Mouse (Mus musculus) fibroblast of lung, adult 2 months (primary cell): ENCODE results near the gene Tjp1.
A peak's percentile ranks its signal among the peaks of the same experiment; 100 is the strongest.

Experiments used
- DNase-seq: peaks from one replicate; pipeline ENCODE4 v3.0.0-alpha.2; 2011; ENCODE audit warnings: low read depth

Tjp1 gene

GRCm38 (mm10) chr7:65486259-65486681 is 41.3 kb downstream of the Tjp1 start:
- no peak for DNase-seq

DNA sequence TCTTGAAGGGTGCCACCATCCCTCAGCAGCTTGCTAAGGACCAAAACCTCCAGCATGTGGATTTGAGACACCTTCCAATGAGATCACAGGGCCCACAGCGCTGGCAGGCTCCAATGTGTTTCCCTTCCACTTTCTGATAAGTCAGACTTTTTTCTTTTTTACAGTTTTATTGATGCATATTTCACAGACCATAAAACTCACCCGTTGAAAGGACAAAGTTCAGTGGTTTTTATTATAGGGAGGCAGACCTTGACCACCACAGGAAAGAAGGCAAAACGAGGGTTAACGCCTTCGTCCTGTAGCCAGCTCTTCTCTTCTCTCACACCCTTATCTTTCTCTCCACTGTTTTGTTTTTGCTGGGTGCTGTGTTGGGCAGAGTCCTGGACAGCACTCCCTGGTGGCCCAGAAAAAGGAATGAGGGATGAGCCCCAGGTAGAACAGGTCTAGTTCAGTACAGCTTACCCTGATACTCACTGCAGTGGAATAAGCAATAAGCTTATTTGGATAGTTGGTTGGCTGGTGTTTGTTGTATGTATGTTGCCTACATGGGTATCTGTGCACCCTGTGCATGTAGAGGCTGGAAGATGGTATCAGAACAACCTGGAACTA is 43.3 kb downstream of the Tjp1 start:
- no peak for DNase-seq

DNA sequence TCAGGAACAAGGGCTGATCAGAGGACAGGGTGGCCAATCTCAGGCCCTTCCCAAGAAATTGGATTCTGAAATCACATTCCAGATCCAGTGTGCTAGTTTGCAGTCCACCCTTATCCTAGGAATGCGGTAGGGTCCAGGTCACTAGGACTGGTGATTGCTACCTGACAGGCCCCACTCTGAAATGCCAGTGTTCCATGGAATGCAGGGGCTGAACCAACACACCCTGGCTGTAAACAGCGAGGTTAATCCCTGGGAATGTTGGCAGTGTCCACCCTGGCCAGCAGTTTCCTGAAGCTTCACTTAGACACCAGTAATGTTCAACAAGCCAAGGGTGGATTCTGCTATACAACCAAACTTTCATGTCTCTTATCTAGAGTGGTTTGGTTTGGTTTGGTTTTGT is 45.4 kb downstream of the Tjp1 start:
- no peak for DNase-seq

DNA sequence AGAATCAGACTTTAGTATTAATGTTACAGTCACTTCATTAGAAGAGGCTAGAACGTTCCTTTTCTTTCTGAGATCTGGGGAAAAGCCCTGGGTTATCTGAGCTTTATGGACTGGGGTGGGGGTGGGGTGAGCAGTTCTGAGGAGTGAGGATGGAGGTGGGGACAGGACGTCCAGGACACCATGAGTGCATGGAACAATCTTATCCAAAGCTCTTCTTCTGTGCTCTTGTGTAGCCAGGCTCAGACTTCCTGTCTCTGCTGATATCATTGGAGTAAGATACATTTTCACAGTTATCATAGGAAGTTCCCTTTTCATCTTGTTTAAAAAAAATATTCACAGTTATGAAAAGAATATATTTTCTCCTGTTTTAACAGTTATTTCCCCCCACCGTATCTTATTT is 55.5 kb downstream of the Tjp1 start:
- no peak for DNase-seq

DNA sequence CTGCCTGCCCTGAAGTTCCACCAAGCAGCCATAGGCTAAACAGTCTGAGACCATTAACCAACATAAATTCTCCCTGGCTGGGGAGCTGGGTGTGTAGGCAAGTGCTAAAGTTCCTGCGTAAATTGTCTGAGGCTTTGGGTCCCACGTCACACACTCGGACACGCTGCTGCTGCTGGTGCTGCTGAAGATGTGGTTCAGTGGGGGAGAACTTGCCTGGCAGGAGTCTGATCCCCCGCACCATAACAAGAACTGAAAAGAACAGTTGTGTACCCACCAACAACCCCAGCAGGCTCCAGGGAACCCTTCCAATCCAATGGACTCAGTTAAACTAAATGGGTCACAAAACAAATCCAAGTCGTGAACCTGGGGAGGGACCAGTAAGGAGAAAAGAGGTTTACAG is 56.2 kb downstream of the Tjp1 start:
- DNase-seq, result no peak

DNA sequence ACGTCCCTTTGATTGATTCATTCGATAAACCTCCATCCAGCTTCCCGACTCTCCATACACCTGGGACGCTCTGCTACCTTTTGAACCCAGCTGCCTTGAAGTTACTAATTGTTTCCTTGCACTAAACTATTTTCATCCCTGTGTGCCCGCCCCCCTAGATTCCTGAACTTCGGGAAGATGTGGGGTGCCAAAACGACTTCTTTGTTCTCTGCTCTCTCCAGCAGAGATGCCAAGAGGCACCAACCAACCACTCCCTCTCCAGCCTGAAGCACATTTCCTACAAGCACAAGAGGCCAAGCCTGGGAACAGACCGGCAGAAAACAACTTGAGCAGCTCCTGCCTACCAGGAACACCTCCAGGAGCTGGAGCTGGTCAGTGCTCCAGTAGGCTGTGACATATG is 57.4 kb downstream of the Tjp1 start:
- DNase-seq, result peak; percentile 54

- DNase-seq, result peak; percentile 74
Measured at GRCm38 (mm10) chr7:65469666-65470065, 57.9 kb downstream of the Tjp1 start.

DNA sequence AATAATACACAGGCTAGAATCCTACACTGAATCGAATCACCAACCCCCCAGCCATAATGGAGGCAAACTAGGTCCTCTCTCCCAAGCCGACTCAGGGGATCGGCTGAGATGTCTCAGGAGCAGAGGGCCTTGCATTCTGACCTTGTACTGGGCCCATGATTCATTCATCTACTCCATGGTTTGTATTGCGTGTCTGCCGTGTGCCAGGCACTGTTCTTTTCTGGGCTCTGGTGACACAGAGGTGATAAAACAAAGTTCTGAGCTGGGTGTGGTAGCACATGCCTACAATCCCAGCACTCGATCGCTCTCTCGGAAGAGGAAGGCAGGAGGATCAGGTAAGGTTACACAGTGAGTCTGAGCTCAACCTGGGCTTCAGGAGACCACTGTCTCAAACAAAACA is 59.4 kb downstream of the Tjp1 start:
- no peak for DNase-seq

GRCm38 (mm10) chr7:65467306-65468021 is 60.1 kb downstream of the Tjp1 start:
- DNase-seq, result no peak

DNA sequence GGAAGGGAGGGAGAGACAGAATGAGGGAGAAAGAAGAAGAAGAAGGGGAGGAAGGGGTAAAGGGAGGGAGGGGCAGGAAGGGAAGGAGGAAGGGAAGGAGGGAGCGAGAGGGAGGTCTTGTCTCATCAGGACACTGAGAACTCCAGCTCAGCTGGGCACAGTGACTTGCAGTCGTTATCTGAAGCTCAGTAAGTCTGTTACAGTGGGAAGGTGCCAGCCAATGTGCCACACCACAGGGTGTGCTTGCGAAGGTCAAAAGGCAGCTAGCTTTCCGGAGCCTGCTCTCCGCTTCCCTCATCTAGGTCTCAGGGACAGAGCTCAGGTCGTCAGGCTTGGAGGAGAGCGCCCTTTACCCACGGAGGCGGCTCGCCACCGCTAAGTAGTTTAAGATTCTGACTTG is 61.4 kb downstream of the Tjp1 start:
- no peak for DNase-seq

- no peak for DNase-seq
Measured at GRCm38 (mm10) chr7:65464518-65465037, 63.0 kb downstream of the Tjp1 start.

DNA sequence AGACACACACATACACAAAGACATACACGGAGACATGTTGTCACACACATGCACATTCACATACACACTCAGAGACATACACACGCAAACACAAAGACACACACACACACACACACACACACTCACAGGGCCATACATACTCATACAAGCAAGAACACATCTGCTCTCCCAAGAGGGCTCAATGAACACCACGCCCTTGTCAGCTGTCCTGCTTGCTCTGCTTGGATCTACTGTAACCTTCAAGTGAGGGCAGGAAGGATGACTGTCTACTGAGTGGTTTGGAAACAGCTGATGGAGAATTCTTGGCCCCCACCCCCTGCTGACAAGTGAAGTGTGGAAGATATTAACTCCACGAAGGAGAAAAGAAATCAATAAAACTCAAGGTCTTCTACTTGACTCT is 64.1 kb downstream of the Tjp1 start:
- DNase-seq, result no peak

GRCm38 (mm10) chr7:65461412-65461811 is 66.2 kb downstream of the Tjp1 start:
- DNase-seq, result no peak

GRCm38 (mm10) chr7:65460196-65460595 is 67.4 kb downstream of the Tjp1 start:
- no peak for DNase-seq

DNA sequence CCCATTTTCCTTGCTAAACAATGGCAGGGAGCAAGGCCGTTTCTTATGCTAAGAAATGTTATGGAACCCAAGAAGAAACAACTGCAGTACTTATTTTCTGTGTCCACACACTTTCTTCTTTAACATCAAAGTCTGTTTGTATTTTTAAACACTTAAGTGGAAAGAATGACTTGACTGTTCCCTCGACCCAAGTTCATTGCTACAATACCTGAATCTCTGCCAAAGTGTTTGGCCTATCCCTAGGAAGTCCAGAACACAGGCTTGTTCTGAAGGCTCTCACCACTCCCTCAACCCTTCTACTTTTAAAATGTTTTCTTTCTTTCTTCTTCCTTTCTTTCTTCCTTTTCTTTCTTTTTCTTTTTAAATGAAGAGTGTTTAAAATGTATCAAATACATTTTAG is 71.5 kb downstream of the Tjp1 start:
- peak; percentile 53 for DNase-seq

GRCm38 (mm10) chr7:65455208-65455607 is 72.4 kb downstream of the Tjp1 start:
- no peak for DNase-seq

- DNase-seq, result no peak
Measured at GRCm38 (mm10) chr7:65454269-65454668, 73.3 kb downstream of the Tjp1 start.

DNA sequence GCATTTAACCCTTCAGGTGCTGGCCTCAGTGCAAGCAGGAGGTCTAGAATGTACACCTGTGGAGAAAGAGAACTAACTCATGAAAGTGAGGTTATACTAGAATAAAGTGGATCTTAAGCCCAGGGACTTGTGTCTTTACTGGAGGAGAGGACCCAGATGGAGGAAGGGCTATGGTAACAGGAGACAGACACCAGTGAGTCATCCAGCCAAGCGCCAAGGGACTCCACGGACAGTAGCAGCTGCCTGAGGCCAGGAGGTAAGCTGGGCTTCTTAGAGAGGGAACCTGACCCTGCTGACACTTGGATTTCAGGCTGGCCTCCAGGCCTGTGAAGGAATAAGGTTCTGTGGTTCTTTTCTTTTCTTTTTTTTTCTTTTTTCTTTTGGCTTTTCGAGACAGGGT is 75.3 kb downstream of the Tjp1 start:
- no peak for DNase-seq

GRCm38 (mm10) chr7:65450158-65450557 is 77.4 kb downstream of the Tjp1 start:
- no peak for DNase-seq

GRCm38 (mm10) chr7:65441505-65441904 is 86.1 kb downstream of the Tjp1 start:
- no peak for DNase-seq

DNA sequence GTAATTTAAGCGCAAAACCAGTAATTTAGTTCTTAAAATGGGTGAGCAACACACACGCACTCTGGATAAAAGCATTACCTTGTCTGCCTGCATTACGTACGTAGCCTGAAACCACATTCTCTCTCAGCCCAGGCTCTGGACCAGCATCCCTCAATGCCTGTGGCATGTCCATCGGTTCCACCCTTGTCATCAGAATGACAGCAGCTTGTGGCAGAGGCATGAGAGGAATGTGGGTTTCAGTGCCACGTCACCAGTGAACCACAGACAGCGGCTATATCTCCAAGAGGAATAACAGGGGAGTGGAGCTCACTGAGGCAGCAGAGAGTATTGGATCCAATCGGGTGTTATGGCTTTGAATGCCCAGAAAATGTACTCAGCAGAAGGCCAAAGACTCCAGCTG is 88.1 kb downstream of the Tjp1 start:
- no peak for DNase-seq

GRCm38 (mm10) chr7:65438146-65438545 is 89.4 kb downstream of the Tjp1 start:
- DNase-seq, result no peak

DNA sequence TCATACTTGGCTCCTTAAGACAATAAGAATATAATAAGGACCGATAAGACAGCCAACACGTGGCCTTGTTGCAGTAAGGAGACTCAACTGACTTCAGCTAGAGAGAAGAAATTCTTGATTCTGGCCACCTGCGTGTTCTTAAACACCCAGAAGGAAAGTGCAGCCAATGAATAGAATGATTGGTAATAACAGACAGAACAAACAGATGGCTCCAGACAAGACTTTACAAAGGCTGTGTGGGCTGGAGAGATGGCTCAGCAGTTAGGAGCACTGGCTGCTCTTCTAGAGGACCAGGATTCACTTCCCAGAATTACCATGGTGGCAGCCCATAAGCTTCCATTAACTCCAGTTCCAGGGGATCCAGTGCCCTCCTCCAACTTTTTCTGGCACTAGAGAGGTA is 90.7 kb downstream of the Tjp1 start:
- no peak for DNase-seq
